Mouse (Mus musculus) CD4-positive naive resting alpha-beta T cell, adult 57 days (primary cell): ENCODE results near the gene Rest. TPM values are rescaled to one million over a fixed set of nuclear protein-coding genes. Genes with fewer than 3 reads are reported as not detected.

Experiments
- total RNA-seq: library from RNA; stranded (reverse); gene quantifications from one replicate; pipeline ENCODE4 v1.2.4, GENCODE M21; 2023

The Rest gene
- 30.6 TPM for total RNA-seq

GRCm38 (mm10) chr5:77265081-77265670, at the start of gene Rest:
Gene Rest (plus strand): TSS chr5:77265491.

GRCm38 (mm10) chr5:77309924-77310772, 44.9 kb downstream of the Rest start, which contains the start of the genes Noa1 and Polr2b:
Gene Noa1 (minus strand): TSS chr5:77310084.
Gene Polr2b (plus strand): TSS chr5:77310147.

Other genes with a start within 250 kb of the Rest start
- gene Thegl, start 249.5 kb upstream of the Rest start, total RNA-seq, result not detected
- 19.6 TPM for gene Hopx, start 150.4 kb upstream of the Rest start, total RNA-seq
- not detected for gene Spink2, start 54.0 kb upstream of the Rest start, total RNA-seq
- gene Noa1, start 44.6 kb downstream of the Rest start, total RNA-seq, result 22.6 TPM
- gene Polr2b, start 44.7 kb downstream of the Rest start, total RNA-seq, result 42.7 TPM
- gene Igfbp7, start 142.6 kb downstream of the Rest start, total RNA-seq, result 7.3 TPM